Mouse (Mus musculus) G1E-ER4 (cell line): ENCODE measurements around the gene 2210016L21Rik. TPM values are rescaled to one million over a fixed set of nuclear protein-coding genes. Genes with fewer than 3 reads are reported as not detected.

Source experiments
- GATA1 ChIP-seq: IDR thresholded peaks from one replicate; pipeline ENCODE4 v1.8.0; 2012; ENCODE audit warnings: low read length, inconsistent platforms
- polyA plus RNA-seq: library from polyadenylated mRNA; stranded (reverse); fragments of >175 nt; gene quantifications from 2 replicates; pipeline ENCODE4 v1.2.3, GENCODE M21; 2012

The 2210016L21Rik gene
- polyA plus RNA-seq, 1 experiment = 42.9 TPM

GRCm38 (mm10) chr5:114996447-114996846 is 54.5 kb downstream of the 2210016L21Rik start:
- no peak for TF ChIP-seq GATA1

GRCm38 (mm10) chr5:114997327-114997726 is 55.4 kb downstream of the 2210016L21Rik start:
- TF ChIP-seq GATA1 = no peak

Other genes with a start within 250 kb of the 2210016L21Rik start
- gene Tchp, start 234.4 kb upstream of the 2210016L21Rik start, polyA plus RNA-seq = 20.7 and 30.9 TPM in 2 replicates
- 367 and 441 TPM in 2 replicates for gene Ankrd13a, start 167.5 kb upstream of the 2210016L21Rik start, polyA plus RNA-seq
- 134 and 155 TPM in 2 replicates for gene Git2, start 166.6 kb upstream of the 2210016L21Rik start, polyA plus RNA-seq
- 0.05 TPM in 1 of 2 replicates, not detected in the other for gene 1500011B03Rik, start 118.7 kb upstream of the 2210016L21Rik start, polyA plus RNA-seq
- not detected in 2 replicates for gene 4930519G04Rik, start 88.5 kb upstream of the 2210016L21Rik start, polyA plus RNA-seq
- not detected in 2 replicates for gene Gm9936, start 83.5 kb upstream of the 2210016L21Rik start, polyA plus RNA-seq
- gene Oasl2, start 45.2 kb upstream of the 2210016L21Rik start, polyA plus RNA-seq = not detected in 2 replicates
- gene Oasl1, start 18.9 kb upstream of the 2210016L21Rik start, polyA plus RNA-seq = 4.5 and 5.0 TPM in 2 replicates
- 0.05 and 0.13 TPM in 2 replicates for gene Hnf1a, start 28.9 kb downstream of the 2210016L21Rik start, polyA plus RNA-seq
- gene Sppl3, start 69.0 kb downstream of the 2210016L21Rik start, polyA plus RNA-seq = 27.2 and 31.9 TPM in 2 replicates
- not detected in 2 replicates for gene Gm10401, start 156.1 kb downstream of the 2210016L21Rik start, polyA plus RNA-seq
- gene Acads, start 177.2 kb downstream of the 2210016L21Rik start, polyA plus RNA-seq = 67.5 and 69.2 TPM in 2 replicates
- gene Unc119b, start 192.8 kb downstream of the 2210016L21Rik start, polyA plus RNA-seq = 37.8 and 47.6 TPM in 2 replicates
- 61.4 and 64.0 TPM in 2 replicates for gene Mlec, start 216.0 kb downstream of the 2210016L21Rik start, polyA plus RNA-seq